Mouse (Mus musculus) MEL-GATA-1-ER (cell line): Measurements from ENCODE around the gene Gigyf1.
A peak's percentile ranks its signal among the peaks of the same experiment; 100 is the strongest.

ENCODE experiments used
- DNase-seq: peaks from one replicate; pipeline ENCODE4 v3.0.0-alpha.2; 2012; ENCODE audit warnings: low read depth; ENCODE audit errors: extremely low read depth

Gene Gigyf1

DNA sequence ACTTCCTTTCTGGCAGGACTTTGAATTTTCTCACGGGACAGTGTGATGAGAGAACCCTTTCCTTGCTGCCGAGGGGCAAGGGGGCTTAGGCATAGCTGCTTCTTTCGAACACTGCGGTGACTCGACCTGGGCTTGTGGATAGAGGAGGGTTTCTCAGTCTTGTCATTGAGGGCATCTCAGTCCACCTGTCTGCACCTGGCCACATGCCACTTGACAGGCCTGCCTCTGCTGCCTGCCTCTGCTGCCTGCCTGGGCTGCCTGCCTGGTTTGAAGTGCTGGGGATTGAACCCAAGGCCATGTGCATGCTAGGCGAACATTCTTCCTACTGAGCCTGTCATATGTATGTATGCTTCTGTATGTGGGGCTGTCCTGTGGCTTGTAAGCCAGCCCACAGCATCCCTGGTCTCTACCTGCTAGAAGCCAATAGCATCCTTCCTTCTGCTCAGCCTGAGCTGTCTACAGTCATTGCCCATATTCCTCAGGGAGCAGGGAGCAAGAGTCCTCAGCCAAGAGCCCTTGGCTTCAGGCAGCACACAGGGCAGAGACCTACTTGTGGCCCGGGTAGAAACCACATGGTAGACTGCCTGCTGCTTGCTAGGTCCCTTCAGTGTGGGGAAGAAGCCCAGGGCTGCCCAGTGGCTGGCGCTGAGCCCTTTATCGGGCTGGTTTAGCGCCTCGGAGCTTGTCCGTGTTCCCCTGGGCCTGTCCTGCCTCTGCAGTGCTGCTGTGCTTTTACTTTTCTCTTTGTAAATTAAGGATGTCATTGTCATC, 4.2 kb upstream of the Gigyf1 start:
- no peak for DNase-seq

DNA sequence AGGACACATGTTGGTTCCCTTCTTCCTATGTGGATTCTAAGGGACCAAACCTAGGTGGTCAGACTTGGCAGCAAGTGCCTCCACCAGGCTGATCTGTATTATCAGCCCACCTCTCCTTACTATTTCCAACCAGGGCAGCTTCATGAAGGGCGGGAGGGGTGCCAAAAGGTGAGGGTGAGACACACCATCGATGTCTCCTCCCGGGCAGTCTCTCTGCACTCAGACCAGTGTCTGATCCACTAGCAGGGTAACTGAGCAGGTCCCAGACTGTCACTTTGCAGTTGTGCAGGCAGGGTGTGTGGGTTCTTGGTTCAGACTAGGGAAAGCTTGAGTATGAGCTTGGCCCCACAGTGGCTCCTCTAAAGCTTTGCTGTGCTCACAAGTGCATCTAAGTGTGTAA, 3.5 kb upstream of the Gigyf1 start:
- no peak for DNase-seq

DNA sequence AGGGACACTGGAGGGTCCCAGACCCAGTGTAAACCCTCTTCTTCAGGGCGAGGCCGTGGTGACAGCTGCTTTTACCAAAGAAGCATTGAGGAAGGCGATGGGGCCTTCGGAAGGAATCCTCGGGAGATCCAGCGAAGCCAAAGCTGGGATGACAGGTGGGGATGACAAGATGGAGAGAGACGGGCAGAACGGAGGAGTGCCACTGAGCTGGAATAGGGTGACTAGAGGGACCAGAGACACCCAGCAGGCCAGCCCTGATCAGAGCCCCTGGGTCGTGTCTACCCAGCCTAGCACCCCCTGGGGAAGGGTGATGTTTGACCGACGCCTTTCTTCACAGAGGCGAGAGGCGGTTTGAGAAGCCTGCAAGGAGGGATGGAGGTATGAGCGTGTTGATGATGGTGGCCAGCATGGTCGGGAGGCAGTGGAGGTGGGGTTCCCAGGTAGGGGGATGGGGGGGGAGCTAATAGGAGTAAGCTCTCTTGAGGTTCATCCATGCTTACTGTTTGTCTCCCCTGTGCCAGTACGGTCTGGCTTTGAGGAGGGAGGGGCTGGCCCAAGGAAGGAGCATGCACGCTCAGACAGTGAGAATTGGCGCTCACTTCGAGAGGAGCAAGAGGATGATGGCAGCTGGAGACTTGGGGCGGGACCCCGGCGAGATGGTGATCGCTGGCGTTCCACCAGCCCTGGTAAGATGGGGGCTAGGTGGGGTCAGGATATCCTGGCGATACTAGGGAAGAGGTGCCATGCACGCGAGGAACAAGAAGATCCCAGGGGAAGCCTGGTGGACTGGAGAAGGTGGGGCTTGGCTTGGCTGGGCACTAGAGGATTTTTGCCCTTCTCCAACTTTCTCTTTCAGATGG, 1.6 kb downstream of the Gigyf1 start:
- no peak for DNase-seq

DNA sequence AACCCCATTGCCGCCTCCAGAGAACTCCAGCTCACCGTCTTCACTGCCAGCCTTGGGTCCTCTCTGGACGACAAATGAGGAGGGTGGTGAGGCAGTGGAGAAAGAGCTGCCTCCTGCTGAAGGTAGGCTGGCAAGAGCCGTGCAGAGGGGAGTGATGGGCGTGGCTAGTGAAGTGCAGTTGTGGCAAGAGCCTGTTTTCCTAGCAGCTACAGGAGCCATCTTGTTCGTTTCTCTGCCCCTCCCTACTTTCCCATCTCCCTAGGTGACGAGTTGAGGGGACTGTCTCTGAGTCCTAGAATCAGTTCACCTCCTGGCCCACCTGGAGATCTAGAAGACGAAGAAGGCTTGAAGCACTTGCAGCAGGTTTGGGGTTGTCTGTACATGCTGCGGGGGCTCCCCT, 3.5 kb downstream of the Gigyf1 start:
- no peak for DNase-seq

DNA sequence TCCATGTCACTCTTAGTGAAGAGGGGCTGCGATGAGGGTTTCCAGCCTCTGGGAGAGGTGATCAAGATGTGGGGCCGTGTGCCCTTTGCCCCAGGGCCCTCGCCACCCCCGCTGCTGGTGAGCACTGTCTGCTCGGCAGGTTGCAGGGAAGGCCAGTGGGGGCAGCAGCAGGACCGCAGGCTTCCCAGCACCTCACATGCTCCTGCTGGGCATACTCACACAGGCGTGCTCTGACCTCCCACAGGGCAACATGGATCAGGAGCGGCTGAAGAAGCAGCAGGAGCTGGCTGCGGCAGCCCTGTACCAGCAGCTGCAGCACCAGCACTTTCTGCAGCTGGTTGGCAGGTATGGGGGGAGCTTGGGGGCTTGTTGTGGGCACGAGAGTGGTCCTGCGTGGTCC, 4.4 kb downstream of the Gigyf1 start:
- no peak for DNase-seq

DNA sequence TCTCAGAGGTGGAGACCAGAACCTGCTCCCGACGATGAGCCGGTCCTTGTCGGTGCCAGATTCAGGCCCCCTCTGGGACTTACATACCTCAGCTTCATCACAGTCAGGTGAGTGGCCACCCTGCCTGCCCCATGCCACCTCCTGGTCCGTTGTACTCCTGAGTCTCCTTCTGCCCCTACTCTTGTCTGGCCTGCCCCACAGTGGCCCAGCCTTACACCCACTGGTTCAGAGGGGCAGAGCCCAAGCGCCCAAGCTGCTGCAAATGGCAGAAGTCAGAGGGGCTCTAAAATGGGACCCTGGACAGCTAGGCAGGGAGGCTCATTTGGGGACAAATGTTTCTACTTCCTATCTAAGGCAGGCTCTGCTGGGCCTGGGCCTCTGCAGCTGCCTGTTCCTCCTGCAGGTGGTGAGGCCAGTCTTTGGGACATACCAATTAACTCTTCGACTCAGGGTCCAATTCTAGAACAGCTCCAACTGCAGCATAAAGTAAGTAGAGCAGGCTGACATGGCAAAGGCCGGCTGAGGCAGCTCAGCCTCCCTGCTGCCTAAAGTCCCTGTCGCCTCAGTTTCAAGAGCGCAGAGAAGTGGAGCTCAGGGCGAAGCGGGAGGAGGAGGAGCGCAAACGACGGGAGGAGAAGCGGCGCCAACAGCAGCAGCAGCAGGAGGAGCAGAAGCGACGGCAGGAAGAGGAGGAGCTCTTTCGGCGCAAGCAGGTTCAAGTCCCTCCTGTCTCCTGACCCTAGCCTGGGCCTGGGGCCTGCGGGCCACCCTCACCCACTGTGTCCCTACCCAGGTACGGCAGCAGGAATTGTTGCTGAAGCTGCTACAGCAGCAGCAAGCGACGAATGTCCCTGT, 5.3 kb downstream of the Gigyf1 start:
- no peak for DNase-seq

DNA sequence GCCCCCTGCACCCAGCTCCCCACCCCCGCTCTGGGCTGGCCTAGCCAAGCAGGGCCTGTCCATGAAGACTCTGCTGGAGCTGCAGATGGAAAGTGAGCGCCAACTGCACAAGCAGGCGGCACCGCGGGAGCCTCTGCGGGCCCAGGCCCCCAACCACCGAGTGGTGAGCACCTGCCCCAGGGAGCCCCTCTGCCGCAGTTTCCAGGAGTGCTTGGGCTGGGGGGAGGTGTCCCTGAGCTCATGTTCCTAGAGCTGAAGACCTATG, 5.8 kb downstream of the Gigyf1 start:
- no peak for DNase-seq

DNA sequence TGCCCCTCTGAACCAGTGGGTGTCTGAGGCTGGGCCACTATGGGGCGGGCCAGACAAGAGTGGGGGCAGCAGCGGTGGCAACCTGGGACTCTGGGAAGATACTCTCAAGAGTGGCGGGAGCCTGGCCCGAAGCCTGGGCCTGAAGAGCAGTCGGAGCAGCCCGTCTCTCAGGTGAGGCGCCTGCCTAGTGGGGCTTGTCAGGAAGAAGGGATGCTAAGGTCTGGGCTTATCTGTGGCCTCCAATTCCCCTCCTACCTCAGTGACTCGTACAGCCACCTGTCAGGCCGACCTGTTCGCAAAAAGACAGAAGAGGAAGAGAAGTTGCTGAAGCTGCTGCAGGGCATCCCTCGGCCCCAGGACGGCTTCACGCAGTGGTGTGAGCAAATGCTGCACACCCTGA, 6.3 kb downstream of the Gigyf1 start:
- DNase-seq: no peak

DNA sequence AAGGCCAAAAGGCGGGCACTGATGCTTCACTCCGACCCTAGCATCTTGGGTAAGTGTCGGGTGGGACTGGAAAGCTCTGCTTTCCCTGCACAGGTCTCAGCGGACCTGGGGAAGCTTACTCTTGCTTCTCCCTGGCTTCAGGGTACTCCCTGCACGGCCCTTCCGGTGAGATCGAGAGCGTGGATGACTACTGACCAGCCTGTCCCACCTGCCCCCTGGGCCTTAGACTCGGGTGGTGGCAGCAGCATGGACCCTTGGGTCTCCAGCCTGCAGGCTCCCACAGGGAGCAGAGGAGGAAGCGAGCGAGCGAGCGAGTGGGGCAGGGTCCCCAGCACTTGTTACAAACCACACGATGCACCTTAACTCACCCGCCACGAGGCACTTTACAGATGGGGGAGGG, 7.2 kb downstream of the Gigyf1 start:
- DNase-seq: no peak

DNA sequence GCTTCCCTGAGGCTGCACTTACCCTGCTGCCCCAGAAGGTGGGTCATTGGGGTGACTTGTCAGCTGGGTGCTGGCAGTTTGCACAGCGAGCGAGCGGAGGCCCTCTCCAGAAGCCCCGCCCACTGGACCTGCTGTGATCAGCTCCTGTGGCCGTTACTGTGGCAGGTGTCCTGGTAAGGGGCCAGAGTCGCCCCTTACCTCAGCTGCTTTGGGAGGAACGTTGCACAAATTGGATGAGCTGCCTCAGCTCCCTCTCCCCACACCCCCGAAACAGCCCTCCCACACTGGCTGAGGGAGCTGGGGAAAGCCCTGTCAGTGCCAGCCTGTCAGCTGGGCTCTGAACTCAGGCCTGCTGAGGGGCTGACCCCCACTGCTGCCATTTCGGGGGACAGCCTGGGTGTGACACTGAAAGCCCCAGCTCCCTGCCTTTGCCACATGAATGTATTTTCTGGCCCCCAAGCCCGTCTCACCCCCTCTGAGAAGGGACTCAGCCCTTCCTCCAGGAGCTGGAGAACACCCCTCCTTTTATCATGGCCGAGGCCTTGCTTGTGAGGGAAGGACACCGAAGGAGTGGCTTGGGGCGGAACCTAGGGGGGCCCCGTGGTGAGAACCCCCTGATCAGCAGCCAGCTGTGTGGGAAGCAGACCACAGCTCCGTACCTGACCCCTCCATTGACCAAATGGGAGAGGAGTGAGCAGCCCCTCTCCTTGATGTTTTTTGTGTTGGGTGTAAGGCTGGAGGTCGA, 8.0 kb downstream of the Gigyf1 start:
- no peak for DNase-seq

DNA sequence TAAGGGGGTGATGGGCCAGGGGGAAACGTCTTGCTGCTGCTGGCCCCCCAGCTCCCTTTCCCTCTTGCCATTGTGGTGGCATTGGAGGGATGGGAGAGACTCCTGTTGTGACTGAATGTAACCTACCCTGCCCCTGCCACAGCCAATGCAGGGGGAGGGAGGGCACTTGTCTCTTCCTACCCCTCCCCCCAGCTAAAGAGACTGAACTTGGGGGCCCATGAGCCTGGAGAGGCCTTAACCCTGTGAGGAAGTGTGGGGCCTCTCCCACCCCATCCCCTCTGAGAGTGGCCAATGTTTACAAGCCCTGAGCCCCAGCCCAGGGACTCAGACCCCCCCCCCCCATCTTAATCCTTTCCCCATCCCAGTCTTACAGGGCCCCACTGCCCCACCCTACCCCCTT, 9.1 kb downstream of the Gigyf1 start:
- no peak for DNase-seq

DNA sequence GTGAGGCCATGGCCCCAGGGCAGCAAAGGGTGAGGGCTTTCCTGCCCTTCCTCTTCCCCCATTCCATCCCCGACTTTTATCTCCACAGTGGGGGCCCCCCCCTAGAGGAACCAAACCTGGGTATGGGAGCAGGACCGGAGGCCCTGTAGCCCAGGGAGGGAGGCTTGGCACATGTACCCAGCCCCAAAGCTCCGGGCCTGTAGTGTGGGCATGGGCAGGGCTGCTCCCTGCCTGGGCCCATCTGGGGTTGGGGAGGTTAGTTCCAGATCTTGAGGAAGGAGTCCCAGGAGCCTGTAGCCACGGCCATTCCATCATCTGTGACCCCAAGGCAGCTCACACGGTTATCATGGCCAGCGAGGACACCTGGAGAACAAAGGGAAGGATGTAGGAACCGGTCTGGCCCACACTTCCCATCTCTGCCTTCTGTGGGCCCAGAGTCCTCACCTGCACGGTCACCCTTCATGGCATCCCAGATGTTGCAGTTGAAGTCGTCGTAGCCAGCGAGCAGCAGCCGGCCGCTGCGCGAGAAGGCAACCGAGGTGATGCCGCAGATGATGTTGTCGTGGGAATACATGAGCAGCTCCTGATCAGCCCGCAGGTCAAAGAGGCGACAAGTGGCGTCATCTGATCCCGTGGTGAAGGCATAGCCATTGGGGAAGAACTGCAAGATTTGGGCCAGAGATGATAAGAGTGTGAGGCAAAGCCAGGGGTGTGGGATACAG, 10.1 kb downstream of the Gigyf1 start:
- no peak for DNase-seq

DNA sequence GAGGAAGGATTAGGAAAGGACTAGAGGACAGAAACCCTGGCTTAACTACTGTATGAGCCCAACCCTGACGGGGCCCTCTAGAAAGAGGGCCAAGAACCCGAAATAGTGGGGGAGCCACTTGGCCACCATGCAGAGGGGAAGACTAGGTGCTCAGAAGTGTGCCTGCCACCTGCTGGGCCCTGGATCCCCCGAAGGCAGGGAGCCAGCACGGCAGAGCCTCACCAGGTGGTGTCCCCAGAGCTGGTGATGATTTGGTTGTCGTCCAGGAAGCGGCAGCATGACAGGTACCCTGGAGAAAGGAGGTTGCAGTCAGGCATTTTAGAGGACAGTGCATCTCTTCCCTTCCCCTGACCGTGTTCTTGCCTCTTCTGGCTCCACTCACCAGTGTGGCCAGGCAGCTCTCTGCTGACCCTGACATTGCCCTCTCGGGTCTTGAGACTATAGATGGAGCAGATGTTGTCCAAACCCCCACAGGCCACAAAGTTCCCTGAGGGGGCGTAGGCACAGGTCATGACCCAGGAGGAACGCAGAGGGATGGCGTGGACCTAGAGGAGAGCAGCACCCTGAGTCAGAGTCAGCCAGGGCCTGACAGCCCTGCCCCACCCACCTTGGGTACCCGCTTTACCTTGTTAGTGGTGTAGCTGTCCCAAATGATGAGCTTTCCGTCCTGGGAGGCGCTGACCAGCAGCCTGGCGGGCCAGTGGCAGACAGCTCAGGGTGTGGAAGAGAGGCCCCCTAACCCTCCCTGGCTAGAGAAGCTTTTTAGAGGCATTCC, 11.1 kb downstream of the Gigyf1 start:
- no peak for DNase-seq

DNA sequence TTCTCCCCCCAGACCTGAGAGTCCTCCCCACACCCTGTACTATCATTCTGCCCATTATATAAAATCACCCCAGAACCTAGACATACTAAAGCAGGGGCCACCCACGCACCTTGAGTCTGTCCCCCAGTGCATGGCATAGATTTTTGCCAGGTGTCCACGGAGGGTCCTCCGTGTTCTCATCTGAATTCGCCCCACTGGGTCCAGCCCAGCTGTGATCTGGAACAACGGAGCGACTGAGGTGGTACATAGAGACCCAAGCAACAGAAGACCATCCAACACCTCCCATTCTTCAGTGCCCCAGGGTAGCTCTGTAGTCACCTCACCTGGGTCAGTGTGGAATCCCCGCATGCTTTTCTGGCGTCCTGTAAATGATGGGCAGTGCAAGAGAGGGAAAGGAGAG, 11.7 kb downstream of the Gigyf1 start:
- DNase-seq: no peak

DNA sequence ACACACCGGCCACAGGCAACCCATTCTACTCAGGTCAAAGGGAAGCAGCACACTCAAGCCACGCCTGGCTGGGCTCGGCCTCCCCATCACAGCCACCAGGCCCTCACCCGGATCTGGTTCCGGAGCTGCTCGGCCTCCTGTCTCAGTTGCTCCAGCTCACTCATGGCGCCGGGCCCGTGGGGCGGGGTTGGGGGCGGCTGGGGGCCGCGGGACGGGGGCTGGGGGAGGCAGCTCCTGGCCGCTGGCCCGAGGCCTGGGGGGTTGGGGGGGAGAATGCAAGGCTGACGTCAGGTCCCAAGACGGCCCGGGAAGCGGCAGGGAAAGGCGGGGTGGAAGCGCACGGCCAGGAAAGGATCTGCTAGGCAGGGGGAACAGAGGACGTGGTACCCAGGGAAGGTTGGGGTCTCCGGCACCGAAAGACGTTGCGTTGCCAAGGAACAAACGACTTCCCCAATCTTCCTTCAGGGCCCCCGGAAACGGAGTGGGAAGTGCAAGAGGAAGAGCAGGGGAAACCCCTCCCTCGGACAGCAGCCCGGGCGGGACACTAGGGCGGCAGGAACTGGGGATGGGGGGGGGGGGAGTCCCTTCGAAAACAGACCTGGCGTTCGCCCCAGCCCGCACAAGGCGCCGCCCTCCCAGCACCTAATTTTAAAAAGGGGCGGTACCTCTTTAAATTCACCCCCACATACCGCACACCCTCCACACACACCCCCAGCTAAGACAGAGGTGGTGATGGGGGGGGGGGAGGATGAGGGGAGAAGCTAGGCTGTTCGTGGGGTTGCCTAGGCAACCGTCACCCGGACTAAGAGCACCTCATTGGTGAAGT, 12.5 kb downstream of the Gigyf1 start:
- peak; percentile 38 for DNase-seq

DNA sequence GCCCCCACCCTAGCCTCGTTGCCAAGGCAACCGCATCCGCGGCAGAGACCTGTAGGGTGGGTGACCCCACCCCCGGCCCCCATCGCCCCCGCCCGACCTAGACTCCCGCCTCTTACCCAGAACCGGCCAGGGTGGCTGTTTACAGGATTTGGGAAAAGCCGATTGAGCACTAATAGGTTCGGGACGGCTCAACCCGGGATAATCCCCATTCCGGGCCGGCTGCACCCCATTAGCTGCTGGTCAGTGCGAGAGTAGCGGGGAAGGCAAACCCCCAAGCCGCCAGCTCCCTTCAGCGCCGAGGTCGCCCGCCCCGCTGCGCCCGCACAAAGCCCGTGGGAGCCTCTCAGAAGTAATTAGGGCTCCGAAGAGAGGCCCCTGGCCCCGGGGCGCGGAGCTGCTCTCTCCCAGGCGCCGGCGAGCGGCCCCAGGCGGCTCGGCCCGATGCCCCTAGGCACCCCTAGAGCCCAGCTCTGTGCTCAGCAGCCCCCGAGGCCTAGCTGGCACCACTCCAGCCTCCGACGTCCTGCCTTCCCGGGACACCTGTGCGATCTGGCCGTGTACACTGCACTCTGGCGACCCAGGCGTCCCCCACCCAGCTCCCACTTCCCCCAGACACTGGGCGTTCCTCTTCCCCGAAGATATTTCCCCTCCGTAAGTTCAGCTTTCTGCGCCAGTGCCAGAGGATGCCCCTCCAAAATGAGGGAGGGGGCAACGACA, 13.2 kb downstream of the Gigyf1 start:
- peak; percentile 34 for DNase-seq

DNA sequence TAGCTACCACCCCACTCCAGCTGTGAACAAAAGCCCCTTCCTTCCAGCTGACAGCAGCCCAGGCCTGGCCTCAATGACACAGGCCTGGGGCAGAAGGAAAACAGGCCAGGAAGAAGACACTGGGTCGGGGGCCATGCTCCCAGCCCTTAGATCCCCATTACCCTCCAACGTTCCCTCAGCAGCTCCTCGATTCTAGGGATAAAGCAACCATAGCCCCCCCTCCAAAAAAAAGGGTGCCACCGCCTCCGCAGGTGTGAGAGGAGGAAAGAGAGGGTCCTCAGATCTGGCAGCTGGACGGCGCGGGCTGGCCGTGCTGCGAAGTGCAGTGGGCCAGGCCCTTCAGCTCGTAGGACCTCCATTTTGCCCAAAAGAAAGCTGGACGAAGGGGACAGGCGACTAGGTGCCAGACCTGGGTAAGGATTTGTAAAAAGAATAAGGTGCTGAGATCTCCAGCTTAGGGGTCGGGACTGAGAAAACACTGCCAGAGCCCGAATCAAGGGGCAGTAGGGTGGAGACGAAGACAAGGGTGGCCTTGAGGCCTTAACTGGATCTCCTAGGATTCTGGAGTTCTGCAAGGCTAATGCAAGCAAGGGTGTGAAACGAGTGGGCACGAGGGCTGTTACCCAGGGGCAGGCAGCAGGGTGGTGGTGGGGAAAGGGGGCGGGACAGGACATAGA, 13.9 kb downstream of the Gigyf1 start:
- DNase-seq: no peak

DNA sequence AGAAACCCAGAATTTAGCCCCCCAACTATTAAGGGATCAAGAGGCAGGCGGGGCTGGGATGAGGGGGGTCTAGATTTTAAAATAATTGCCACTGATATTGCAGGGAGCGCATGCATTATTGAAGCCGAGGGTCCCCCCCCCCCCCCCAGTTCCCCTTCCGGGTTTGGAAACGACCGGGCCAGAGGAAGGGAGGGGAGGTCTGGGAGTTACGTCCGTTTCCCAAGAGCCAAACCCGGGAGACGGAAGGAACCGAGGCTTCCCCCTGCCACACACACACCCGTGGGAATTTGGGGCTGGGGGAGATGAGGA, 14.4 kb downstream of the Gigyf1 start:
- no peak for DNase-seq
